Mouse (Mus musculus): Measurements from ENCODE around the gene Clint1. TPM values are rescaled to one million over a fixed set of nuclear protein-coding genes. Genes with fewer than 3 reads are reported as not detected.

The Clint1 gene
- total RNA-seq, 2 experiments from 2014 or later, result 56.1 to 59.0 TPM

- DNase-seq (ENCODE audit: low spot score in 2 of 2), result peak; percentile 73 to 85
These were observed 74.8 kb downstream of the Clint1 start for GRCm38 (mm10) chr11:45926640-45927082.

GRCm38 (mm10) chr11:45927456-45927855, 75.6 kb downstream of the Clint1 start:
- DNase-seq (ENCODE audit: low spot score in 2 of 2), result no peak

- DNase-seq (ENCODE audit: low spot score in 2 of 2), result no peak
These were observed 77.7 kb downstream of the Clint1 start for GRCm38 (mm10) chr11:45929541-45929940.

- DNase-seq (ENCODE audit: low spot score in 2 of 2), result no peak
These were observed 80.9 kb downstream of the Clint1 start for GRCm38 (mm10) chr11:45932771-45933170.

GRCm38 (mm10) chr11:45937478-45937877, 85.6 kb downstream of the Clint1 start:
- no peak for DNase-seq (ENCODE audit: low spot score in 2 of 2)

- DNase-seq (ENCODE audit: low spot score in 2 of 2), result no peak
These were observed 87.1 kb downstream of the Clint1 start for GRCm38 (mm10) chr11:45938917-45939316.

GRCm38 (mm10) chr11:45942281-45942680, 90.4 kb downstream of the Clint1 start:
- no peak for DNase-seq (ENCODE audit: low spot score in 2 of 2)

GRCm38 (mm10) chr11:45943108-45943705, 91.4 kb downstream of the Clint1 start:
- DNase-seq (ENCODE audit: low spot score in 2 of 2), result peak; percentile 35 to 73

GRCm38 (mm10) chr11:45943891-45944642, 92.2 kb downstream of the Clint1 start:
- no peak for DNase-seq (ENCODE audit: low spot score in 2 of 2)

- DNase-seq (ENCODE audit: low spot score in 2 of 2), result peak; percentile 93 to 98
These were observed 92.8 kb downstream of the Clint1 start, which contains the start of gene Lsm11 for GRCm38 (mm10) chr11:45944643-45945156. Gene Lsm11, minus strand, starts transcription at chr11:45944935.

- DNase-seq (ENCODE audit: low spot score in 2 of 2), result peak; percentile 25 to 60
These were observed 94.9 kb downstream of the Clint1 start for GRCm38 (mm10) chr11:45946796-45947195.

- DNase-seq (ENCODE audit: low spot score in 2 of 2), result peak in 1 of 2 experiments; percentile 74
These were observed 95.6 kb downstream of the Clint1 start for GRCm38 (mm10) chr11:45947491-45947890.

GRCm38 (mm10) chr11:45955127-45955627, 103.3 kb downstream of the Clint1 start, which contains the start of gene Thg1l:
Gene Thg1l, minus strand, starts transcription at chr11:45955494.
- peak; percentile 86 to 96 for DNase-seq (ENCODE audit: low spot score in 2 of 2)

- DNase-seq (ENCODE audit: low spot score in 2 of 2), result no peak
These were observed 107.7 kb downstream of the Clint1 start for GRCm38 (mm10) chr11:45959598-45959997.

- no peak for DNase-seq (ENCODE audit: low spot score in 2 of 2)
These were observed 108.2 kb downstream of the Clint1 start for GRCm38 (mm10) chr11:45960003-45960402.

Small RNA genes within 50 kb of the gene (microRNA-seq; reads per million reads assigned to microRNA genes)
- gene Gm22751, result 0 reads per million in 2 experiments

Other genes with a start within 250 kb of the Clint1 start
- gene Lsm11, start 92.9 kb downstream of the Clint1 start, total RNA-seq (2021), result 10 to 100 TPM; 24.4 to 28.8 TPM
- 1 to 10 TPM; 9.4 to 9.7 TPM for gene Thg1l, start 103.4 kb downstream of the Clint1 start, total RNA-seq (2021)
- under 1 TPM in 1 of 2 experiments, not detected in 1; 0.10 TPM for gene Sox30, start 128.3 kb downstream of the Clint1 start, total RNA-seq (2021)
- gene Gm12166, start 200.3 kb downstream of the Clint1 start, total RNA-seq (2021), result 1 to 10 TPM; 1.1 to 3.2 TPM
- gene Adam19, start 203.9 kb downstream of the Clint1 start, total RNA-seq (2021), result 10 to 100 TPM; 10.5 to 10.9 TPM